ENCODE assay signal across 15 mouse cellular contexts in genomic region chr1:21253303-21253650, GRCm38 (mm10).
"Had no signal": no experiment of that assay in that cellular context is flagged by ENCODE, and none has a peak within 500 bp of the region (broad histone marks: within the 10 kb centered on the region; RNA-seq: fewer than 3 reads in every experiment).

No protein-coding gene starts in this region.

- H3K27ac ChIP-seq: macrophage; midbrain, embryonic 13.5 days; midbrain, embryonic 15.5 days; neural tube, embryonic 12.5 days; stomach, embryonic 15.5 days; stomach, postnatal 0 days had no signal

- H3K4me1 ChIP-seq: megakaryocyte, embryonic 14.5 days; midbrain, embryonic 13.5 days; midbrain, embryonic 15.5 days; neural tube, embryonic 12.5 days; stomach, embryonic 15.5 days had no signal

- H3K9me3 ChIP-seq: megakaryocyte, embryonic 14.5 days; midbrain, embryonic 13.5 days; midbrain, embryonic 15.5 days; neural tube, embryonic 12.5 days; stomach, embryonic 15.5 days had no signal

- H3K27me3 ChIP-seq: midbrain, embryonic 13.5 days; midbrain, embryonic 15.5 days; neural tube, embryonic 12.5 days; stomach, embryonic 15.5 days had no signal

- H3K4me3 ChIP-seq: megakaryocyte, embryonic 14.5 days; midbrain, embryonic 13.5 days; midbrain, embryonic 15.5 days; neural tube, embryonic 12.5 days; stomach, embryonic 15.5 days had no signal

- H3K36me3 ChIP-seq: midbrain, embryonic 13.5 days; midbrain, embryonic 15.5 days; neural tube, embryonic 12.5 days; stomach, embryonic 15.5 days had no signal

- H3K9ac ChIP-seq: liver, postnatal 0 days; lung, embryonic 14.5 days; midbrain, embryonic 13.5 days; midbrain, embryonic 15.5 days; neural tube, embryonic 12.5 days; stomach, embryonic 15.5 days had no signal

- H3K4me2 ChIP-seq: lung, embryonic 14.5 days; midbrain, embryonic 11.5 days; midbrain, embryonic 13.5 days; midbrain, embryonic 15.5 days; neural tube, embryonic 12.5 days; stomach, embryonic 15.5 days had no signal

- ATAC-seq: liver, postnatal 0 days; midbrain, embryonic 13.5 days; midbrain, embryonic 15.5 days had no signal

- DNase-seq: liver, postnatal 0 days; lung, postnatal 14 days; lung, postnatal 36 days; right cerebral cortex, postnatal 14 days; thymus, adult 2 months; thymus, postnatal 36 days had no signal
